Mouse (Mus musculus) ES-E14 (cell line): Measurements from ENCODE around the gene Pigv. TPM values are rescaled to one million over a fixed set of nuclear protein-coding genes. Genes with fewer than 3 reads are reported as not detected.
A peak's percentile ranks its signal among the peaks of the same experiment; 100 is the strongest.

ENCODE experiments used
- DNase-seq: peaks from one replicate; pipeline ENCODE4 v3.0.0-alpha.2; 2013; ENCODE audit warnings: low read depth, low spot score
- H3K27ac ChIP-seq: 2 replicates; pipeline ENCODE4 v1.5.1; 2012; ENCODE audit warnings: low read depth, mild to moderate bottlenecking, low read length, moderate library complexity, mixed read lengths; ENCODE audit not compliant: poor library complexity, insufficient read depth, severe bottlenecking
- H3K36me3 ChIP-seq: 2 replicates; pipeline ENCODE4 v1.6.1; 2012; ENCODE audit warnings: mild to moderate bottlenecking, low read length, moderate library complexity, mixed read lengths; ENCODE audit not compliant: control insufficient read depth, poor library complexity, insufficient read depth, severe bottlenecking
- H3K4me1 ChIP-seq, 2 experiments: fragments of 150-350 bp in 1 of 2; sonication (generic) in 1 of 2; 2 replicates each; pipeline ENCODE4 v1.6.1; 2012; ENCODE audit warnings: low read length in 2 of 2, mild to moderate bottlenecking in 1 of 2, mixed read lengths in 1 of 2; ENCODE audit not compliant: control insufficient read depth in 2 of 2, insufficient read depth in 2 of 2, poor library complexity in 1 of 2
- H3K4me3 ChIP-seq, 2 experiments: fragments of 150-350 bp in 1 of 2; sonication (generic) in 1 of 2; 2 replicates each; pipeline ENCODE4 v1.5.1; 2012; ENCODE audit warnings: low read length in 2 of 2, low read depth in 1 of 2, mild to moderate bottlenecking in 1 of 2, mixed read lengths in 1 of 2; ENCODE audit not compliant: insufficient read depth in 1 of 2, poor library complexity in 1 of 2, severe bottlenecking in 1 of 2
- H3K9ac ChIP-seq: 2 replicates; pipeline ENCODE4 v1.6.1; 2012; ENCODE audit warnings: low read depth, mild to moderate bottlenecking, low read length, mixed read lengths; ENCODE audit not compliant: poor library complexity, insufficient read depth, severe bottlenecking
- H3K9me3 ChIP-seq: fragments of 150-350 bp; sonication (generic); 2 replicates; pipeline ENCODE4 v1.6.1; 2012; ENCODE audit warnings: low read depth, mild to moderate bottlenecking, low read length; ENCODE audit not compliant: control insufficient read depth, insufficient read depth
- CHD2 ChIP-seq: IDR thresholded peaks from 2 replicates; pipeline ENCODE4 v1.6.1; 2014; ENCODE audit warnings: mild to moderate bottlenecking, low read depth, low read length, inconsistent platforms
- HCFC1 ChIP-seq: IDR thresholded peaks from 2 replicates; pipeline ENCODE4 v1.6.1; 2012; ENCODE audit warnings: low read length, inconsistent platforms, borderline replicate concordance; ENCODE audit not compliant: insufficient read depth
- MAFK ChIP-seq: IDR thresholded peaks from 2 replicates; pipeline ENCODE4 v1.6.1; 2014; ENCODE audit warnings: mild to moderate bottlenecking, low read depth, low read length, inconsistent platforms; ENCODE audit not compliant: insufficient read depth
- ZC3H11A ChIP-seq: IDR thresholded peaks from 2 replicates; pipeline ENCODE4 v1.6.1; 2012; ENCODE audit warnings: low read depth, mild to moderate bottlenecking, inconsistent platforms, low read length, borderline replicate concordance
- ZNF384 ChIP-seq: IDR thresholded peaks from 2 replicates; pipeline ENCODE4 v1.6.1; 2012; ENCODE audit warnings: low read depth, low read length, inconsistent platforms
- in situ Hi-C, 2 experiments: fragments of 600-800 bp; cut with MboI; formaldehyde crosslinking; loops; one replicate each; pipeline ENCODE4 v1.15.1; 2025; ENCODE audit warnings: low sequenced_read_pairs in 2 of 2, inconsistent platforms in 1 of 2; ENCODE audit not compliant: unreplicated experiment in 2 of 2
- total RNA-seq: library from RNA; depleted of rRNA; stranded (reverse); fragments of 300-350 nt; gene quantifications from 2 replicates; pipeline ENCODE4 v1.2.3, GENCODE M21; 2012

Gene Pigv
- total RNA-seq, 1 experiment: 11.6 TPM

DNA sequence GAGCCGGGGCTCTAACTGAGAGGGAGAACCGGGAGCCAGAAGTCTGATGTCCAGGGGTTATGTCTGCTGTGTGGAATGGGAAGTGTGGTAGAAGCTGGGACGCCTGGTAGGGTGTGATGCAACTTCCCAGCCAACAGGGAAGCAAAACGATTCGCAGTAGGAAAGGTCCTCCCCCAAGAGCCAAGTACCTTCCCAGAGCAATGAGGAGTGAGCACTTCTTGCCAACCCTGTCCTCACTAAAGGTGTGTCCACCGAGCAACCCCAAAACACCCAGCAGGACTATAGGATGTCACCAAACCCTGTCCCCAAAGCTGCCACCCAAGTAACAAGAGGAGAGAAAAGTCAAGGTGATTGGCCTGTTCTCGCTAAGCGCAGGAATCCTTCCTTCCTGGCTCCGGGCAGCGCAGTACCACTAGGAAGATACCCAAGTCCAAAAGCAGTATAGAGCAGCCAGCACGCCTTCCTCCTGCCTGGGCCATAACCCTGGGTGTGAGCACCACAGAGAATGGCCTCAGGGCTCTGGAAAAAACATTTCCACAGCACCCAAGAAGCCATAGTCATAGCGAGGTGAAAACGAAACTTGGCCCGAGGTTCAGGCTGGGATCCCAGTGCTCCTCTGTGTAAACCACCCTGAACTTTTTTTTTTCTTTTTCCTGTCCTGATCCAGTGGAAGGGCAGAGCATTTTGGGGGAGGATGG, 41.2 kb downstream of the Pigv start:
- Histone ChIP-seq H3K4me1 (peaks cover 0 to 23% of the 10 kb centered on the region in 2 experiments; a peak in 2 of 4 replicates), H3K4me3 (peak overlapping the region; percentile 34 to 99), H3K9me3 (no peaks in the 10 kb centered on the region), H3K36me3 (peaks cover 2% of the 10 kb centered on the region; the same call in 1 of the 2 replicates), H3K9ac (peak overlapping the region; percentile 8; the same call in 1 of the 2 replicates), H3K27ac (peak overlapping the region; percentile 42; the same call in 1 of the 2 replicates)
- TF ChIP-seq ZC3H11A (no peak), ZNF384 (no peak), CHD2 (no peak), HCFC1 (no peak), MAFK (no peak)
- DNase-seq: no peak
- in situ Hi-C loops: no loop called here

DNA sequence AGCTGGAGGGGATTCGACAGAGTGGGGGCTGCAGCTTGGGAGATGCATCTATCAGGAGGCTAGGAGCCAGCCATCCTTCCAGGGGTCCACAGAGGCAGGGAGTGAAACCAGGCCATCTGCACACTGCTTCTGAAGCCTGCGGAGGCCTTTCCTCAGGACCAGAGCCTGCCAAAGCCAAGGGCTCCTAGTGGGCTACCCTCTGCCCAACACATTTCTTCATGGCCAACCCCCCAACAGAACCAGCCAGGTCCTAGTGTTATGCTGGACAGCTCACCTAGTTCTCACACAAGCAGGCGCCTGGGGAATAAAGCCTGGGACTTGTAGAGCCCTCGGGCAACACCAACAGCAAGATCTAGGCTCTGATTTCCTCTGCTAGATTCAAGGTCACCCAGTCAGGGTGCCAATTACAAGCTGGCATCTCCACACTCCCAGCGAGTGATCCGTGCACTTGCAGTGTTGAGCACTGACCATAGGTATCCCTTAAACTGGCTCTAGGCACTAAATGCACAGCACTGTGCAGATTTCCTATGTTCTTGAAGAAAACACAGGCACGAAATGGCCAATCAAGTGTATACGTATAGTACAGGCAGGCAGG, 42.0 kb downstream of the Pigv start:
- Histone ChIP-seq H3K4me3 (no peak overlapping the region), H3K4me1 (peaks cover 0 to 26% of the 10 kb centered on the region in 2 experiments; a peak in 2 of 4 replicates), H3K27ac (no peak overlapping the region), H3K36me3 (peaks cover 6% of the 10 kb centered on the region; the same call in 1 of the 2 replicates), H3K9ac (no peak overlapping the region), H3K9me3 (no peaks in the 10 kb centered on the region)
- TF ChIP-seq HCFC1 (no peak), CHD2 (no peak), ZC3H11A (no peak), ZNF384 (no peak), MAFK (no peak)
- DNase-seq: no peak
- in situ Hi-C loops: no loop called here

DNA sequence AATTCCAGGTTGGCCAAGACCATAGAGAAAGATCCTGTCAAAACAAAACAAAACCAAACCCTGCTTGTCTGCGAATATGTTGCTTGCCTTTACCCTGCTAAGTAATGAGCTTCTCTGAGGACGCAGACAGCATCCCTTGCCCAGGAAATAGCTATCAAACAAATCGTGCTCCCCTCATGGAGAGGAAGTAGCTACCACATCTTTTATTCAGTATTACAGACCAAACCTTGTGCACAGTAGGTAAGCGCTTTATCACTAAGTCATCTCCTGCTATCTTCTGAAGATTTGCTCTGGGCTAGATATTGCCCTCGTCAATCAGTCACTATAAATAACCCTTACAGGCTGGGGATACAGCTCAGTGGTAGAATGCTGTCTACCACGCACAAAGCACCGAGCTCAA, 43.3 kb downstream of the Pigv start:
- H3K9ac ChIP-seq: no peak overlapping the region
- DNase-seq: no peak
- no peaks in the 10 kb centered on the region for H3K9me3 ChIP-seq
- peaks cover 6% of the 10 kb centered on the region; the same call in 1 of the 2 replicates for H3K36me3 ChIP-seq
- in situ Hi-C loops: no loop called here
- TF ChIP-seq MAFK (no peak), ZC3H11A (no peak), HCFC1 (no peak), ZNF384 (no peak), CHD2 (no peak)
- H3K4me3 ChIP-seq: peak overlapping the region in 1 of 2 experiments; percentile 16; a peak in 1 of 4 replicates
- no peak overlapping the region for H3K27ac ChIP-seq
- H3K4me1 ChIP-seq: peaks cover 2 to 31% of the 10 kb centered on the region in 2 experiments; a peak in 2 of 4 replicates

DNA sequence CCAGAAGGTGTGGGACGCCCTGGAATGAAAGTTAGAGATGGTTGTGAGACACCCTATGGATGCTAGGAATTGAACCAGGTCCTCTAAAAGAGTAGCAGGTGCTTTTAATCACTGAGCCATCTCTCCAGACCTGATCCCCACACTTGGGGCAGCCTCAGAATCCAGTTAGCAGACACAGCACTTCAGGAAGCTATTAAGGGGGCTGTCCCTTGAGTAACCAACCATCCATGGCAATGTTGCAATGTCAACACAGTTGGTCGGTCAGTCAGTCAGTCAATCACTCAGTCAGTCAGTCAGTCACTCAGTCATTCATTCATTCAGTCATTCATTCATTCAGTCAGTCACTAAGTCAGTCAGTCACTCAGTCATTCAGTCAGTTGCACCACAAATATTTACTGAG, 43.9 kb downstream of the Pigv start:
- no peak for DNase-seq
- Histone ChIP-seq H3K27ac (no peak overlapping the region), H3K36me3 (peaks cover 6% of the 10 kb centered on the region; the same call in 1 of the 2 replicates), H3K4me1 (peaks cover 2 to 30% of the 10 kb centered on the region in 2 experiments; a peak in 2 of 4 replicates), H3K9ac (no peak overlapping the region), H3K9me3 (no peaks in the 10 kb centered on the region), H3K4me3 (no peak overlapping the region)
- TF ChIP-seq HCFC1 (no peak), MAFK (no peak), ZC3H11A (no peak), CHD2 (no peak), ZNF384 (no peak)
- in situ Hi-C loops: no loop called here
